ENCODE assay signal across 8 mouse cellular contexts in genomic region chr11:69901406-69901846, GRCm38 (mm10). TPM values are rescaled to one million over a fixed set of nuclear protein-coding genes. Genes with fewer than 3 reads are reported as not detected.
DNase-seq lines count a peak whose midpoint lies in the region; ATAC-seq and TF ChIP-seq lines count a peak whose summit lies in the region.

No protein-coding gene starts in this region.

- TF ChIP-seq CTCF in heart, postnatal 0 days (IDR thresholded peaks at IDR 0.05; ENCODE audit: low read depth): no peak
- TF ChIP-seq CTCF in stomach, postnatal 0 days (IDR thresholded peaks at IDR 0.05; ENCODE audit: low read depth): no peak

- peak overlapping the region; percentile 97 for H3K9ac ChIP-seq in forebrain, embryonic 13.5 days
- peak overlapping the region; percentile 85 for H3K9ac ChIP-seq in heart, postnatal 0 days (replicated peaks; ENCODE audit: low read depth, low read length)
- H3K9ac ChIP-seq in liver, embryonic 16.5 days (ENCODE audit: low read depth, low read length): peak overlapping the region; percentile 91
- H3K9ac ChIP-seq in neural tube, embryonic 12.5 days: peak overlapping the region; percentile 93
- peak overlapping the region; percentile 84 for H3K9ac ChIP-seq in stomach, postnatal 0 days (ENCODE audit: low read length)

- TF ChIP-seq EP300 in heart, postnatal 0 days (IDR thresholded peaks at IDR 0.05; ENCODE audit: low read depth): 0 out of 2 replicates have a peak, but pooled peaks have one; percentile 38
- TF ChIP-seq EP300 in stomach, postnatal 0 days (optimal IDR thresholded peaks at IDR 0.05): no peak

- no peaks in the 10 kb centered on the region for H3K9me3 ChIP-seq in forebrain, embryonic 13.5 days (replicated peaks)
- no peaks in the 10 kb centered on the region for H3K9me3 ChIP-seq in heart, postnatal 0 days (replicated peaks; ENCODE audit: control insufficient read depth, low read length)
- H3K9me3 ChIP-seq in liver, embryonic 16.5 days (replicated peaks; ENCODE audit: control insufficient read depth, low read length): no peaks in the 10 kb centered on the region
- no peaks in the 10 kb centered on the region for H3K9me3 ChIP-seq in neural tube, embryonic 12.5 days
- no peaks in the 10 kb centered on the region for H3K9me3 ChIP-seq in stomach, postnatal 0 days (ENCODE audit: control insufficient read depth, low read length)

- DNase-seq in ES-CJ7 (ENCODE audit: low read depth, low spot score): peak; percentile 100
- DNase-seq in heart, postnatal 0 days (ENCODE audit: low spot score): peak; percentile 98
- DNase-seq in kidney, postnatal 4 days: peak; percentile 92 to 96
- DNase-seq in stomach, postnatal 0 days (ENCODE audit: low spot score): peak; percentile 95

- peaks cover 32% of the 10 kb centered on the region for H3K4me1 ChIP-seq in forebrain, embryonic 13.5 days
- peaks cover 18% of the 10 kb centered on the region; the same call in 1 of the 2 replicates for H3K4me1 ChIP-seq in heart, postnatal 0 days (ENCODE audit: control insufficient read depth, insufficient read depth)
- H3K4me1 ChIP-seq in liver, embryonic 16.5 days (ENCODE audit: control insufficient read depth, low read depth, low read length): peaks cover 25% of the 10 kb centered on the region
- peaks cover 21% of the 10 kb centered on the region for H3K4me1 ChIP-seq in neural tube, embryonic 12.5 days
- peaks cover 4% of the 10 kb centered on the region; the same call in 1 of the 2 replicates for H3K4me1 ChIP-seq in stomach, postnatal 0 days (replicated peaks; ENCODE audit: control insufficient read depth, insufficient read depth)

- H3K4me3 ChIP-seq in forebrain, embryonic 13.5 days: peak overlapping the region; percentile 89
- peak overlapping the region; percentile 72 for H3K4me3 ChIP-seq in heart, postnatal 0 days (ENCODE audit: low read depth, low read length)
- peak overlapping the region; percentile 88 for H3K4me3 ChIP-seq in liver, embryonic 16.5 days (ENCODE audit: low read depth, low read length)
- H3K4me3 ChIP-seq in neural tube, embryonic 12.5 days: peak overlapping the region; percentile 77
- peak overlapping the region; percentile 79 for H3K4me3 ChIP-seq in stomach, postnatal 0 days (ENCODE audit: low read depth, low read length)

- WGBS in forebrain, embryonic 13.5 days: under 1% methylated on average over 42 of the region's 42 CpGs
- under 1% methylated on average over 42 of the region's 42 CpGs for WGBS in heart, postnatal 0 days
- WGBS in liver, embryonic 16.5 days (ENCODE audit: insufficient replicate concordance): 0% methylated on average over 41 of the region's 42 CpGs
- WGBS in neural tube, embryonic 12.5 days: under 1% methylated on average over 42 of the region's 42 CpGs
- WGBS in stomach, postnatal 0 days: under 1% methylated on average over 42 of the region's 42 CpGs

- peak overlapping the region; percentile 95 for H3K4me2 ChIP-seq in forebrain, embryonic 13.5 days
- H3K4me2 ChIP-seq in heart, postnatal 0 days (ENCODE audit: low read depth, low read length): peak overlapping the region; percentile 83
- peak overlapping the region; percentile 98 for H3K4me2 ChIP-seq in liver, embryonic 16.5 days (ENCODE audit: low read depth, low read length)
- H3K4me2 ChIP-seq in neural tube, embryonic 12.5 days (replicated peaks): peak overlapping the region; percentile 86
- H3K4me2 ChIP-seq in stomach, postnatal 0 days (replicated peaks; ENCODE audit: low read depth): peak overlapping the region; percentile 95

- H3K27me3 ChIP-seq in forebrain, embryonic 13.5 days: no peaks in the 10 kb centered on the region
- no peaks in the 10 kb centered on the region for H3K27me3 ChIP-seq in heart, postnatal 0 days (ENCODE audit: control insufficient read depth, insufficient read depth, low read length)
- H3K27me3 ChIP-seq in liver, embryonic 16.5 days (ENCODE audit: control insufficient read depth, insufficient read depth, low read depth, low read length): 0 out of 2 replicates have a peak, but pooled peaks cover 3% of the 10 kb centered on the region
- no peaks in the 10 kb centered on the region for H3K27me3 ChIP-seq in neural tube, embryonic 12.5 days (replicated peaks)
- H3K27me3 ChIP-seq in stomach, postnatal 0 days (ENCODE audit: control insufficient read depth, insufficient read depth, low read length): no peaks in the 10 kb centered on the region

- peak; percentile 51; the same call in 1 of the 2 replicates for ATAC-seq in cerebellum, adult (ENCODE audit: insufficient number of reproducible peaks, low FRiP score, low TSS enrichment)
- ATAC-seq in forebrain, embryonic 13.5 days: peak; percentile 77
- peak; percentile 85 for ATAC-seq in heart, postnatal 0 days (ENCODE audit: insufficient read depth, low read depth)
- ATAC-seq in liver, embryonic 16.5 days (ENCODE audit: low read depth): peak; percentile 65
- peak; percentile 83 for ATAC-seq in neural tube, embryonic 12.5 days (ENCODE audit: low FRiP score, low read depth)
- ATAC-seq in stomach, postnatal 0 days (ENCODE audit: low FRiP score, low TSS enrichment): peak; percentile 82

- H3K36me3 ChIP-seq in forebrain, embryonic 13.5 days (ENCODE audit: poor library complexity, severe bottlenecking): peaks cover 34% of the 10 kb centered on the region
- H3K36me3 ChIP-seq in heart, postnatal 0 days (replicated peaks; ENCODE audit: control insufficient read depth, insufficient read depth, low read length): peaks cover 24% of the 10 kb centered on the region
- H3K36me3 ChIP-seq in liver, embryonic 16.5 days (ENCODE audit: control insufficient read depth, insufficient read depth): peaks cover 21% of the 10 kb centered on the region
- H3K36me3 ChIP-seq in neural tube, embryonic 12.5 days: peaks cover 30% of the 10 kb centered on the region
- H3K36me3 ChIP-seq in stomach, postnatal 0 days (ENCODE audit: control insufficient read depth, insufficient read depth, low read length): peaks cover 15% of the 10 kb centered on the region

- peak overlapping the region; percentile 96 for H3K27ac ChIP-seq in forebrain, embryonic 13.5 days
- H3K27ac ChIP-seq in heart, postnatal 0 days (ENCODE audit: low read depth): peak overlapping the region; percentile 95
- H3K27ac ChIP-seq in liver, embryonic 16.5 days (ENCODE audit: low read length): peak overlapping the region; percentile 98
- peak overlapping the region; percentile 83 for H3K27ac ChIP-seq in neural tube, embryonic 12.5 days
- H3K27ac ChIP-seq in stomach, postnatal 0 days (replicated peaks): peak overlapping the region; percentile 98

RNA-seq across cellular contexts. Expression of gene Neurl4, which starts 0.6 kb away (rescaled TPM):
- polyA plus RNA-seq in forebrain, embryonic 13.5 days (2015; fragmentation: Nextera tagmentation; extraction: Ambion mirVana): 15.5 and 20.2 TPM in 2 replicates
- 39.2 and 59.5 TPM in 2 replicates for total RNA-seq in heart, postnatal 0 days (2014; rRNA removed; ENCODE audit: low replicate concordance)
- 3.6 and 4.5 TPM in 2 replicates for polyA plus RNA-seq in heart, postnatal 0 days (2015; fragmentation: Nextera tagmentation; extraction: Ambion mirVana)
- 2.2 and 2.6 TPM in 2 replicates for polyA plus RNA-seq in liver, embryonic 16.5 days (2015; fragmentation: Nextera tagmentation; extraction: Ambion mirVana)
- 19.8 and 20.4 TPM in 2 replicates for polyA plus RNA-seq in neural tube, embryonic 12.5 days (2016; fragmentation: Nextera tagmentation; extraction: Ambion mirVana)
- 2.3 and 3.9 TPM in 2 replicates for polyA plus RNA-seq in stomach, postnatal 0 days (2015; fragmentation: Nextera tagmentation; extraction: Ambion mirVana)

RNA-seq across cellular contexts. Expression of gene 2810408A11Rik, which starts 0.6 kb away (rescaled TPM):
- 19.1 and 20.3 TPM in 2 replicates for polyA plus RNA-seq in forebrain, embryonic 13.5 days (2015; fragmentation: Nextera tagmentation; extraction: Ambion mirVana)
- 1.8 and 6.3 TPM in 2 replicates for total RNA-seq in heart, postnatal 0 days (2014; rRNA removed; ENCODE audit: low replicate concordance)
- 2.8 and 3.9 TPM in 2 replicates for polyA plus RNA-seq in heart, postnatal 0 days (2015; fragmentation: Nextera tagmentation; extraction: Ambion mirVana)
- 0.46 and 0.76 TPM in 2 replicates for polyA plus RNA-seq in liver, embryonic 16.5 days (2015; fragmentation: Nextera tagmentation; extraction: Ambion mirVana)
- 17.7 and 18.1 TPM in 2 replicates for polyA plus RNA-seq in neural tube, embryonic 12.5 days (2016; fragmentation: Nextera tagmentation; extraction: Ambion mirVana)
- 5.6 and 5.9 TPM in 2 replicates for polyA plus RNA-seq in stomach, postnatal 0 days (2015; fragmentation: Nextera tagmentation; extraction: Ambion mirVana)

RNA-seq across cellular contexts. Expression of gene Acap1, which starts 6.1 kb away (rescaled TPM):
- polyA plus RNA-seq in forebrain, embryonic 13.5 days (2015; fragmentation: Nextera tagmentation; extraction: Ambion mirVana): 0.28 and 0.34 TPM in 2 replicates
- total RNA-seq in heart, postnatal 0 days (2014; rRNA removed; ENCODE audit: low replicate concordance): 2.5 and 9.7 TPM in 2 replicates
- 2.5 TPM in 2 replicates for polyA plus RNA-seq in heart, postnatal 0 days (2015; fragmentation: Nextera tagmentation; extraction: Ambion mirVana)
- polyA plus RNA-seq in liver, embryonic 16.5 days (2015; fragmentation: Nextera tagmentation; extraction: Ambion mirVana): 6.5 and 6.8 TPM in 2 replicates
- 0.54 and 0.90 TPM in 2 replicates for polyA plus RNA-seq in neural tube, embryonic 12.5 days (2016; fragmentation: Nextera tagmentation; extraction: Ambion mirVana)
- polyA plus RNA-seq in stomach, postnatal 0 days (2015; fragmentation: Nextera tagmentation; extraction: Ambion mirVana): 0.70 and 0.71 TPM in 2 replicates

RNA-seq across cellular contexts. Expression of gene Gps2, which starts 12.3 kb away (rescaled TPM):
- polyA plus RNA-seq in forebrain, embryonic 13.5 days (2015; fragmentation: Nextera tagmentation; extraction: Ambion mirVana): 90.1 and 93.2 TPM in 2 replicates
- 48.6 and 72.4 TPM in 2 replicates for total RNA-seq in heart, postnatal 0 days (2014; rRNA removed; ENCODE audit: low replicate concordance)
- 37.1 and 38.1 TPM in 2 replicates for polyA plus RNA-seq in heart, postnatal 0 days (2015; fragmentation: Nextera tagmentation; extraction: Ambion mirVana)
- 81.1 and 83.1 TPM in 2 replicates for polyA plus RNA-seq in liver, embryonic 16.5 days (2015; fragmentation: Nextera tagmentation; extraction: Ambion mirVana)
- polyA plus RNA-seq in neural tube, embryonic 12.5 days (2016; fragmentation: Nextera tagmentation; extraction: Ambion mirVana): 82.4 and 92.0 TPM in 2 replicates
- 40.6 and 43.3 TPM in 2 replicates for polyA plus RNA-seq in stomach, postnatal 0 days (2015; fragmentation: Nextera tagmentation; extraction: Ambion mirVana)

RNA-seq across cellular contexts. Expression of gene Kctd11, which starts 20.2 kb away (rescaled TPM):
- polyA plus RNA-seq in forebrain, embryonic 13.5 days (2015; fragmentation: Nextera tagmentation; extraction: Ambion mirVana): 1.3 and 1.4 TPM in 2 replicates
- total RNA-seq in heart, postnatal 0 days (2014; rRNA removed; ENCODE audit: low replicate concordance): 2.3 and 9.4 TPM in 2 replicates
- polyA plus RNA-seq in heart, postnatal 0 days (2015; fragmentation: Nextera tagmentation; extraction: Ambion mirVana): 1.9 and 2.3 TPM in 2 replicates
- 1.3 and 1.4 TPM in 2 replicates for polyA plus RNA-seq in liver, embryonic 16.5 days (2015; fragmentation: Nextera tagmentation; extraction: Ambion mirVana)
- 3.1 TPM in 2 replicates for polyA plus RNA-seq in neural tube, embryonic 12.5 days (2016; fragmentation: Nextera tagmentation; extraction: Ambion mirVana)
- polyA plus RNA-seq in stomach, postnatal 0 days (2015; fragmentation: Nextera tagmentation; extraction: Ambion mirVana): 15.9 and 18.1 TPM in 2 replicates

Comparison
In these comparisons a context has a peak if more than half of its experiments do, and no peak if none do; other contexts are left out.
1. Peak in every context shown above with its lines: DNase-seq, ATAC-seq, H3K4me3 ChIP-seq and H3K27ac ChIP-seq.